Mouse (Mus musculus) E14TG2a.4 (cell line): ENCODE results near the gene Ube2dnl2.

Source experiments
- H3K27me3 ChIP-seq: 2 replicates; pipeline ENCODE4 v1.6.1; 2014; ENCODE audit warnings: low read length, control low read depth; ENCODE audit not compliant: insufficient read depth
- H3K36me3 ChIP-seq: 2 replicates; pipeline ENCODE4 v1.6.1; 2014; ENCODE audit warnings: low read length, control low read depth; ENCODE audit not compliant: insufficient read depth
- H3K4me1 ChIP-seq: replicated peaks from 2 replicates; pipeline ENCODE4 v1.6.1; 2014; ENCODE audit warnings: low read depth, low read length, control low read depth
- H3K4me3 ChIP-seq: replicated peaks from 2 replicates; pipeline ENCODE4 v1.5.1; 2014; ENCODE audit warnings: mild to moderate bottlenecking, low read length
- H3K9me3 ChIP-seq: 2 replicates; pipeline ENCODE4 v1.6.1; 2014; ENCODE audit warnings: low read length, control low read depth
- CTCF ChIP-seq: conservative IDR thresholded peaks from 2 replicates; pipeline ENCODE4 v1.5.1; 2014; ENCODE audit warnings: low read length
- NANOG ChIP-seq: IDR thresholded peaks from 2 replicates; pipeline ENCODE4 v1.6.1; 2014; ENCODE audit warnings: borderline replicate concordance, low read length, mixed read lengths
- POU5F1 ChIP-seq: IDR thresholded peaks from 2 replicates; pipeline ENCODE4 v1.6.1; 2014; ENCODE audit warnings: low read length, borderline replicate concordance

Gene Ube2dnl2

DNA sequence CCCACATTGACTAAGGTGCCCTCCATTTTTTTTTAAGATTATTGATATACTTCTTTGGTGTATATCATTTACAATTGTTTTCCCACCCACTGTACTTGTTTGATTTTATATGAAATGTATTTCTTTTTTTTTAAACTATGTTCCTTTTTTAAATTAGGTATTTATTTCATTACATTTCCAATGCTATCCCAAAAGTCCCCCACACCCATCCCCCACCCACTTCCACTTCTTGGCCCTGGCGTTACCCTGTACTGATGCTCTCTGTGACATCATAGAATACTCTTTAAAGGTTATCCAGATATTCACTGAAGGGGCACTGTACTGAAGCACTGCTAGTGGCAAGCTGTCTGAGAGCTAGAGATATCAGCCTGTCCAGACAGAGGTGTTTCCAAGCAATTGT is at the start of gene Ube2dnl2:
Gene Ube2dnl2 (plus strand): TSS at position 301 of the 400 bp plus-strand sequence.
- Histone ChIP-seq H3K27me3 (no peaks in the 10 kb centered on the region), H3K9me3 (no peaks in the 10 kb centered on the region), H3K4me3 (no peak within 1 kb of the TSS), H3K36me3 (no peaks in the 10 kb centered on the region), H3K4me1 (no peaks in the 10 kb centered on the region)
- TF ChIP-seq POU5F1 (no peak), CTCF (no peak), NANOG (no peak)

DNA sequence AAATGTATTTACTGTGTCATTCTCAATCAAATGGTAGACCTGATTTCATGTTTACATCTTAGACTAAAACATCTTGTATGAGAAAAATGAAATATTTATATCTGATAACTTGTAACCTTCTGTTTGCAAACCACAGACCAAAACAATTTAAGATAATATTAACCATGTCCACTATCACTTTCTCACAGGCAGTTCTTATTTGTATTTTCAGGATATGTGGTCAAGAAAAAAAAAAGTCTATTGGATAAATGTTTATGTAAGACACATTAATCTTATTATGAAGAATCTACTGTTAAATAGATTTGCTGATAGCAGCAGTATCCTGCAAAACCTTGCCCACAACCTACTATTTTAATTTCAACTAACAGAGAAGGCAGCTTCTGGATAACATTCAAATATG is 11.9 kb upstream of the Ube2dnl2 start:
- no peaks in the 10 kb centered on the region; the same call in 1 of the 2 replicates for H3K9me3 ChIP-seq
- no peaks in the 10 kb centered on the region for H3K27me3 ChIP-seq
- no peaks in the 10 kb centered on the region for H3K36me3 ChIP-seq
- TF ChIP-seq CTCF, result no peak
- no peaks in the 10 kb centered on the region for H3K4me1 ChIP-seq
- H3K4me3 ChIP-seq, result no peak overlapping the region

DNA sequence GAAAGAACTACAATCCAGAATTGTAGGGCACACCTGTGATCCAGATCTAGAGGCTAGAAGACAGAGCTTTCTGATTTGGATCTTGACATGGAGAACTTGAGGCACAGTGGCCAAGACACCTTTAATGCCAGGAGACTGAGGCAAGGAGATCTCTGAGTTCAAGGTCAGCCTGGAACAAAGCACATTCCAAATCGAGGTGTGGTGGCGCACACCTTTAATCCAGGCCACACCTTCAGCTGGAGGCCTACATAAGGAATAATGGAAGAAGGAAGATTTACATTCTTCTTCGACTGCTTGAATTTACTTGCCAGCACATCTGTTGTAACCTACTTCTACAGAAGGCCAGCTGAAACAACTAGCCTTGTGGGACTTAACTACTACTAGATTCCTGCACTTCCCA is 9.9 kb upstream of the Ube2dnl2 start:
- H3K9me3 ChIP-seq, result no peaks in the 10 kb centered on the region
- no peaks in the 10 kb centered on the region for H3K4me1 ChIP-seq
- H3K4me3 ChIP-seq, result no peak overlapping the region
- TF ChIP-seq NANOG, result no peak
- no peak for TF ChIP-seq CTCF
- TF ChIP-seq POU5F1, result no peak
- no peaks in the 10 kb centered on the region for H3K27me3 ChIP-seq
- no peaks in the 10 kb centered on the region for H3K36me3 ChIP-seq

DNA sequence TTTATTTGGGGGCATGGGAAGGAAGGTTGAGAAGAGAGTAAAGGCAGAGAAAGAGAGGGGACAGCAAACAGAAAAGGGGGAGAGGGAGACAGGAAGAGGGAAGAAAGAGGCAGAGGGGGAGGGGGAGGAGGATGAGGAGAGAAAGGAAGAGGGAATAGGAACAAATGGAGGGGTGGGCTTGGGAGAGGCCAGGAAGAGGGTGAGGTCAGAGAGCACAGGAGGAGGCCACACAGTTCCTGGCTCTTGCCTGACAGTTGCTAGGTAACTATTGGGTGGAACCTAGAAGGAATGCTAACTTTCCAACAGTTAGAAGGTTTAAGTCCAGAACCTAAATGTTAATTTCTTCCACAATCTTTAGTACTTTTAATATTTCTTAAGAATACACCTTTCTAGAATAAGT is 4.0 kb upstream of the Ube2dnl2 start:
- no peak for TF ChIP-seq POU5F1
- no peak for TF ChIP-seq NANOG
- TF ChIP-seq CTCF, result no peak
- no peaks in the 10 kb centered on the region for H3K27me3 ChIP-seq

DNA sequence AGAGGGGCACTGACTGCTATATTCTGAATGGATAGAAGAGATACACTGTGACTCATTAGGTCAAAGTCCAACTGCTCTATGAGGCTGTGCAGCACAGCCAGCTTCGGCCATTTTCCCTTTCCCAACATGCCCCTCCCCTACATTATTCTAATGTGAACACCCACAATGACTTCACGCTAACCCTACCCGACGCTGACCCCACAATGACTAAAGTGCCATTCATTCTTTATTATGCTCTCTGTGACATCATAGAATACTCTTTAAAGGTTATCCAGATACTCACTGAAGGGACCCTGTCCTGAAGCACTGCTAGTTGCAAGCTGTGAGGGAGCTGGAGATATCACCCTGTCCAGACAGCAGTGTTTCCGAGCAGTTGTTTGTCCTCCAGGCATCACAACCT is 2.7 kb upstream of the Ube2dnl2 start, which contains the start of gene Ube2dnl1:
Gene Ube2dnl1 (plus strand): TSS at position 301 of the 400 bp plus-strand sequence.
- no peak for TF ChIP-seq POU5F1
- TF ChIP-seq NANOG, result no peak
- no peak for TF ChIP-seq CTCF
- Histone ChIP-seq H3K27me3 (no peaks in the 10 kb centered on the region), H3K36me3 (no peaks in the 10 kb centered on the region), H3K4me1 (no peaks in the 10 kb centered on the region), H3K9me3 (no peaks in the 10 kb centered on the region), H3K4me3 (no peak within 1 kb of the TSS)

More for the DNA sequence above, 4.0 kb upstream of the Ube2dnl2 start:
- no peaks in the 10 kb centered on the region for H3K4me1 ChIP-seq
- H3K4me3 ChIP-seq, result no peak overlapping the region
- H3K9me3 ChIP-seq, result no peaks in the 10 kb centered on the region
- H3K36me3 ChIP-seq, result no peaks in the 10 kb centered on the region

DNA sequence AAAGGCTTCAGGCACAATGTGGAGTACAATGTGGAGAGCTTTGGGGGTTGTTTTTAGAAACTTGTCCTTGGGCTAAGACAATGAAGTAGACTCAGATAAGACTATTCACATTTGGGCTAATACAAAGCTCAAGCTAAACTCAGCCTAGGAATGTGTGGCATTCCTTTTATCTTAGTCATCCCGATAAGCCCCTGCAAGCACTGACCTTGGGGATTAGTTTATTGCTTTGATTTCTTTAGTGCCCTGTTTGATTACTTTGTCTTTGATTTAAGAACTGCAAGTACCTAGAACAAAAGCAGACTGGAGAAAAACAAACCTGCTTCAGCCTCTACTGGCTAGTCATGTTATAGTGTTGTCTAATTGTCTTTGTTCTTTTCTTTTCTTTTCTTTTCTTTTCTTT is 47.7 kb downstream of the Ube2dnl2 start:
- Histone ChIP-seq H3K27me3 (no peaks in the 10 kb centered on the region), H3K36me3 (no peaks in the 10 kb centered on the region), H3K4me1 (no peaks in the 10 kb centered on the region), H3K4me3 (no peak overlapping the region), H3K9me3 (peaks cover 9% of the 10 kb centered on the region; the same call in 1 of the 2 replicates)
- no peak for TF ChIP-seq CTCF
- TF ChIP-seq NANOG, result peak; percentile 37; the same call in 1 of the 2 replicates
